8 mouse cellular contexts compared by ENCODE assay signal in the genomic region with DNA sequence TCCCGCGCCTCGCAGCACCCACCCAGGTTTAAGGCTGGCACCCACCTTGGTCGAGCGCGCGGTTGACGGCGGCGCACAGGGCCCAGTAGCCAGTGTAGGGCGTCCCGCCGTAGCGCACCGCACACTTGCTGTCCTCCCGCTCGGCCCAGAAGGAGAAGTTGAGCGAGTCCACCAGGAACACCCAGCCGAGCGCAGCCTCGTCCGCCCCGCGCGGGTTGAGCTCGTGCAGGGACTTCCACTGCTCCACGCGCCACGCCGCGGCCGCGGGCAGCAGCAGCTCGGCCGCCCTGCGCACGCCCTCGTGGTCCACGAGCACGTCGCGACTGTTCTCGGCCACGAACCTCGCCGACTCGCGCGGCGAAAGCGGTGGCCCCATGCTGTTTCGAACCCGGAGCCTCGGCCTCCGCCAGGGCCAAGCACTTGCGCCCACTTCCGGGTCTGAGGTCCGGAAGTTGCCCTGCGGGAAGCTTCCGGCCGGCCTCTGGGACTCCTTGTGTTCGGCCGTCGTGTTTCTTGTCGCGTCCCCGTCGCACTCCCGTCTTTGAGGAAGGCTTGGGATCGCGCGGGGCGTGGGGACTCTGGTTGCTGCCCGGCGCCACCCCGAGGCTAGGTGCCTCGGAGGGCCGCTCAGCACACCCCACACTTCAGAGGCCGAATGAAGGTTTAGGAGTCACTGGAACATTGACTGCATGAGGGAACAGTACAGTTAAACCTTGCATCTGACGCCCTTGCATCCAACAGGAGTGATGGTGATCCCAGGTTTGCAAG. TPM values are rescaled to one million over a fixed set of nuclear protein-coding genes. Genes with fewer than 3 reads are reported as not detected.
DNase-seq lines count a peak whose midpoint lies in the region; ATAC-seq lines count a peak whose summit lies in the region.

A gene (minus strand): TSS at position 447 of the 768 bp plus-strand sequence.

- DNase-seq in layer of hippocampus, adult 11-12 months (ENCODE audit: low spot score): peak; percentile 50
- DNase-seq in layer of hippocampus, adult 9-10 months (ENCODE audit: low spot score): no peak
- DNase-seq in heart, adult 9 months (ENCODE audit: low spot score in 2 of 2): peak; percentile 57 to 62
- DNase-seq in kidney, adult 9 months: peak; percentile 65
- DNase-seq in liver, embryonic 11.5 days (ENCODE audit: low spot score): peak; percentile 77
- peak; percentile 29 to 49 for DNase-seq in spleen, postnatal 14 days (ENCODE audit: low spot score in 2 of 2)

- peak within 1 kb of the TSS; percentile 82 for H3K4me2 ChIP-seq in embryonic facial prominence, embryonic 15.5 days (replicated peaks)
- peak within 1 kb of the TSS; percentile 95 for H3K4me2 ChIP-seq in liver, embryonic 11.5 days

- peaks cover 10% of the 10 kb centered on the region for H3K4me1 ChIP-seq in embryonic facial prominence, embryonic 15.5 days
- H3K4me1 ChIP-seq in liver, embryonic 11.5 days (replicated peaks; ENCODE audit: control insufficient read depth, insufficient read depth, low read length): peaks cover 7% of the 10 kb centered on the region

- ATAC-seq in embryonic facial prominence, embryonic 15.5 days (ENCODE audit: insufficient number of reproducible peaks, low FRiP score, low TSS enrichment, low read depth): peak; percentile 59
- peak; percentile 77 for ATAC-seq in liver, embryonic 11.5 days (replicated peaks; ENCODE audit: low FRiP score)
- peak; percentile 52 for ATAC-seq in monocyte, adult 5-6 weeks (replicated peaks; ENCODE audit: insufficient number of reproducible peaks, low FRiP score, low TSS enrichment, poor library complexity, severe bottlenecking)

- H3K27ac ChIP-seq in embryonic facial prominence, embryonic 15.5 days (replicated peaks): peak within 1 kb of the TSS; percentile 48
- H3K27ac ChIP-seq in liver, embryonic 11.5 days (ENCODE audit: low read depth, low read length): peak within 1 kb of the TSS; percentile 70

- WGBS in embryonic facial prominence, embryonic 15.5 days: 2% methylated on average over 80 of the region's 80 CpGs
- 2% methylated on average over 80 of the region's 80 CpGs for WGBS in liver, embryonic 11.5 days

- peak within 1 kb of the TSS; percentile 75 for H3K9ac ChIP-seq in embryonic facial prominence, embryonic 15.5 days
- peak within 1 kb of the TSS; percentile 93 for H3K9ac ChIP-seq in liver, embryonic 11.5 days (ENCODE audit: low read depth, low read length)

- peak within 1 kb of the TSS; percentile 67 for H3K4me3 ChIP-seq in embryonic facial prominence, embryonic 15.5 days (replicated peaks)
- peak within 1 kb of the TSS; percentile 82 for H3K4me3 ChIP-seq in liver, embryonic 11.5 days (ENCODE audit: low read depth, low read length)

- H3K9me3 ChIP-seq in embryonic facial prominence, embryonic 15.5 days (replicated peaks): peaks cover 15% of the 10 kb centered on the region; the same call in 1 of the 2 replicates
- peaks cover 16% of the 10 kb centered on the region for H3K9me3 ChIP-seq in liver, embryonic 11.5 days (ENCODE audit: control insufficient read depth, low read length)

- H3K36me3 ChIP-seq in embryonic facial prominence, embryonic 15.5 days: peaks cover 28% of the 10 kb centered on the region
- peaks cover 30% of the 10 kb centered on the region for H3K36me3 ChIP-seq in liver, embryonic 11.5 days (ENCODE audit: control insufficient read depth, insufficient read depth, low read length)

- no peaks in the 10 kb centered on the region for H3K27me3 ChIP-seq in embryonic facial prominence, embryonic 15.5 days
- H3K27me3 ChIP-seq in liver, embryonic 11.5 days (replicated peaks; ENCODE audit: control insufficient read depth, insufficient read depth, low read length): no peaks in the 10 kb centered on the region

RNA-seq across cellular contexts. Expression of the gene that starts here (rescaled TPM):
- polyA plus RNA-seq in embryonic facial prominence, embryonic 15.5 days (2015; fragmentation: Nextera tagmentation; extraction: Ambion mirVana): 30.0 and 30.1 TPM in 2 replicates
- polyA plus RNA-seq in liver, embryonic 11.5 days (2014; fragmentation: Nextera tagmentation; extraction: Ambion mirVana): 39.3 and 39.6 TPM in 2 replicates
- total RNA-seq in monocyte, adult 5-6 weeks (2017): 16.4 to 20.7 TPM (median 20.3 TPM) in 3 replicates
